Mouse (Mus musculus) kidney, embryonic 14.5 days (tissue): ENCODE results near the gene Ly6g5c. TPM values are rescaled to one million over a fixed set of nuclear protein-coding genes. Genes with fewer than 3 reads are reported as not detected.
A peak's percentile ranks its signal among the peaks of the same experiment; 100 is the strongest.

Experiments used
- ATAC-seq: fragments of 200-750 bp; cut with Nextera tagmentation; 2 replicates; pipeline ENCODE4 v1.8.0; 2017; ENCODE audit warnings: moderate number of reproducible peaks, mild to moderate bottlenecking, moderate TSS enrichment, moderate library complexity; ENCODE audit not compliant: low FRiP score, low TSS enrichment
- H3K27ac ChIP-seq: fragments of 300-500 bp; sonication (generic); 2 replicates; pipeline ENCODE4 v1.5.1; 2014; ENCODE audit warnings: low read depth, mild to moderate bottlenecking, low read length, moderate library complexity, mixed read lengths
- H3K27me3 ChIP-seq: fragments of 300-500 bp; sonication (generic); 2 replicates; pipeline ENCODE4 v1.6.1; 2014; ENCODE audit warnings: mild to moderate bottlenecking, low read length; ENCODE audit not compliant: control insufficient read depth, insufficient read depth
- H3K36me3 ChIP-seq: fragments of 300-500 bp; sonication (generic); 2 replicates; pipeline ENCODE4 v1.6.1; 2014; ENCODE audit warnings: low read length, mixed read lengths; ENCODE audit not compliant: control insufficient read depth, insufficient read depth
- H3K4me1 ChIP-seq: fragments of 300-500 bp; sonication (generic); 2 replicates; pipeline ENCODE4 v1.6.1; 2014; ENCODE audit warnings: low read length, mixed read lengths; ENCODE audit not compliant: control insufficient read depth, insufficient read depth
- H3K4me2 ChIP-seq: fragments of 300-500 bp; sonication (generic); replicated peaks from 2 replicates; pipeline ENCODE4 v1.6.1; 2014; ENCODE audit warnings: low read depth, mild to moderate bottlenecking, low read length
- H3K4me3 ChIP-seq: fragments of 300-500 bp; sonication (generic); 2 replicates; pipeline ENCODE4 v1.5.1; 2014; ENCODE audit warnings: mild to moderate bottlenecking, low read length
- H3K9ac ChIP-seq: fragments of 300-500 bp; sonication (generic); 2 replicates; pipeline ENCODE4 v1.6.1; 2014; ENCODE audit warnings: low read depth, mild to moderate bottlenecking, low read length, moderate library complexity
- H3K9me3 ChIP-seq: fragments of 300-500 bp; sonication (generic); 2 replicates; pipeline ENCODE4 v1.6.1; 2016; ENCODE audit warnings: low read length; ENCODE audit not compliant: control insufficient read depth
- WGBS: fragments of 180-500 bp; shearing (Covaris S2); extraction: QIAGEN DNeasy Blood & Tissue Kit; methylation state at CpG from one replicate; pipeline ENCODE4 v1.1.7; 2014; 5-methylcytosine and 5-hydroxymethylcytosine counted together
- polyA plus RNA-seq: library from polyadenylated mRNA; unstranded; fragments of >200 nt; fragmentation: Nextera tagmentation; extraction: Ambion mirVana; gene quantifications from 2 replicates; pipeline ENCODE4 v1.2.1, GENCODE M21; 2014

Ly6g5c gene
- polyA plus RNA-seq, 1 experiment from 2014 or later: not detected

DNA sequence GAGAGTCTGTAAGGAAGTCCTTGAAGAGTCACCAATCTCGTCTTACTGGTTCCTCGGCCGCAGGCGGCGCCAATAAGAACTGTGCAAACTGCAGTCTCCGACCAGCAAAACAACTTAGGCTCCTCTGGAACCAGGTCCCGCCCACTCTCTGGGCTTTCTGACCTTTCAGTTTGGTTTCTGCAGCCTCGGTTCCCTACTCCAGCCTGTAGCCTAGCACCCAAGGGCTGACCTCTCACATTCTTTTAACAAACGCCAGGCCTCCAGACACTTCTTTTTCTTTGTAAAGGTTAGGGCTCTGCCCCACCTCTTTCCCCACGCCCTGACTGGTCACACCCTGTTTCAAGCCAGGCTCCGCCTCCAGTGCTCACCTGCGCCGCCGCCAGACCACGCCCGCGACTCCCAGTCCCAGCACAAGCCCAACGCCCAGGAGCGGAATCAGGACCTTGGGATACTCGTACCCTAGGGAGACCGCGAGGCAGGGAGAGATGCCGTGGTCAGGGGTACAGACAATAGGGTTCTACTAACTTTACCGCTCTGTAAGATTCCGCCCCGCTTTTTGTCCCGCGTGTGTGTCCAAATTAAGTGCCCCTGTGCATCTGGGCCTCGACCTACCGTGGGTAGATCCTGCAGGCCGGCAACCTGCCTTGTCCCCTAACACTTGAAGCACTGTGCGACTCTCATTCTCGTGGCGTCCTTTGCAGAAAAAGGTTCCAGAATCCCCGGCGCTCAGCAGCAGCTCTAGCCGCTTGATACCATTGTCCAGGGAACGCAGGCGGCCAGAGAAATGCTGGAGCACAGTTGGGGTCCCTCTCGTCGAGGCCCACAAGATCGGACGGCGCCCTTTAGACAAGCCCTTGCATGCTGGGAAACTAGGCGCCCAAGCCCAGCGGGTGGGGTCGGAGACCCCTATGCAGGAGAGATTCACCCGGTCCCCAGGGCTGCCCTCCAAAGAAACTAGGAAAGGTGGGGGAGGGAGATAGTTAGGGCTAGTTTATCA lies 42.8 kb upstream of the Ly6g5c start, which contains the start of gene Ly6g6c:
TSS of gene Ly6g6c (plus strand) at position 438 of the 997 bp plus-strand sequence.
- Histone ChIP-seq H3K4me1 (peaks cover 32% of the 10 kb centered on the region), H3K9ac (peak within 1 kb of the TSS; percentile 50; the same call in 1 of the 2 replicates), H3K36me3 (peaks cover 31% of the 10 kb centered on the region), H3K27me3 (no peaks in the 10 kb centered on the region; the same call in 1 of the 2 replicates), H3K27ac (peak within 1 kb of the TSS; percentile 15; the same call in 1 of the 2 replicates), H3K9me3 (no peaks in the 10 kb centered on the region), H3K4me2 (peak within 1 kb of the TSS; percentile 71), H3K4me3 (peak within 1 kb of the TSS; percentile 35)
- peak; percentile 61 for ATAC-seq
- WGBS: 1% methylated on average over 48 of the region's 48 CpGs

DNA sequence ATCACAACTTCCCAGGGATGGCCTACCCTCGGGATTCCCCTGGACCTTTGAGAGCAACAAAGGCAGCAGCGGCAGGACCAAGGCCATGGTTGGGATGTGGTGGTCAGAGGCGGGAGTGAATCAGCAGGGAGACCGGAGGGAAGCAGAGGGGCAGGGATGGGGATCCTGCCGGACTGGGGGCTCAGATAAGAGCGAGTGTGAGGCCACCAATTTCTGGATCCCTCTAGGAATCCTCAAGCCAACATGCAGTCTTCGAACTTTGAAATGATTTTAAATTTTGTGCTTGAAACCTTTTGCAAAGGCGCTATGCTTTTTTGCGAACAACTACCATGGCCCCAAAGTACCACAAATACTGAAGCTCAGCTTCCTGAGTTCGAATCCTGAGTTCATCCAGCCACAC lies 42.0 kb upstream of the Ly6g5c start, which contains the start of gene Mpig6b:
TSS of gene Mpig6b (minus strand) at position 101 of the 400 bp plus-strand sequence.
- Histone ChIP-seq H3K4me1 (peaks cover 24% of the 10 kb centered on the region), H3K27ac (0 out of 2 replicates have a peak within 1 kb of the TSS, but pooled peaks have one; percentile 15), H3K4me3 (peak within 1 kb of the TSS; percentile 35), H3K4me2 (peak within 1 kb of the TSS; percentile 71), H3K36me3 (peaks cover 23% of the 10 kb centered on the region), H3K9ac (peak within 1 kb of the TSS; percentile 50; the same call in 1 of the 2 replicates), H3K27me3 (no peaks in the 10 kb centered on the region; the same call in 1 of the 2 replicates), H3K9me3 (no peaks in the 10 kb centered on the region)
- 50% methylated on average over 10 of the region's 10 CpGs for WGBS
- ATAC-seq: no peak

DNA sequence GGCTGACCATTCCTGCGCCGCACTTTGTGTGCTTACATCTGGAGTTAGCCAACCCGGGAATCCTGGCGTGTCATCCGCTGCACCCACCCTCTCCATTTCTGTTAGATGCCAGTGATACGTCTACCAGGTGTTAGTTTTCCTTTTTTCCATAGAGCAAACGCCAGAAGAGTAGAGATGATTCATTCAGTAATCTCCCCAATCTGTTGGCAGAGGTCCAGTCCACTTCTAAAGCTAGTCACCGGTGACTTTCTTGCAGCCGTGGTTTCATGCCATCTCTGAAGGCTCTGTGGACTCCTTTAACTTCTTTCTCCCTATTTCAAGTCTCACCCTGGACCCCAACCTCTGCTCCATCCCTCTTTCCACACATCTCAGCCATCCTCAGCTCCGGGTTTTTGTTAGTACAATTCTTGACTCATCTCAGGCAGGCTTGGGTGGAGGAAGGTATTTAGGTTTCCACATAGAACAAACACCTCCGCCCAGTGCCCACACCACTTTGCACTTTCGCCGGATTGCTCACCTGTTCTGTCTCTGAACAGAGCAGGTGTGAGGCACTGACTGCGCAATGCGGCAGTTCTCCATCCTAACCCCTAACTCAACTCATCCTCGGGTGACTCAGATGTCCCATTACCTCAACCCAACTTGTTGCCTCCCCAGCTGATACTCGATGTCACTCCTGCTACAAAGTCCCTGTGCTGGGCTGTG lies 39.7 kb upstream of the Ly6g5c start:
- Histone ChIP-seq H3K9me3 (no peaks in the 10 kb centered on the region), H3K4me2 (no peak overlapping the region), H3K9ac (no peak overlapping the region), H3K27me3 (no peaks in the 10 kb centered on the region; the same call in 1 of the 2 replicates), H3K27ac (no peak overlapping the region), H3K4me1 (peaks cover 20% of the 10 kb centered on the region), H3K36me3 (peaks cover under 1% of the 10 kb centered on the region; the same call in 1 of the 2 replicates), H3K4me3 (no peak overlapping the region)
- no peak for ATAC-seq
- 83% methylated on average over 17 of the region's 17 CpGs for WGBS

DNA sequence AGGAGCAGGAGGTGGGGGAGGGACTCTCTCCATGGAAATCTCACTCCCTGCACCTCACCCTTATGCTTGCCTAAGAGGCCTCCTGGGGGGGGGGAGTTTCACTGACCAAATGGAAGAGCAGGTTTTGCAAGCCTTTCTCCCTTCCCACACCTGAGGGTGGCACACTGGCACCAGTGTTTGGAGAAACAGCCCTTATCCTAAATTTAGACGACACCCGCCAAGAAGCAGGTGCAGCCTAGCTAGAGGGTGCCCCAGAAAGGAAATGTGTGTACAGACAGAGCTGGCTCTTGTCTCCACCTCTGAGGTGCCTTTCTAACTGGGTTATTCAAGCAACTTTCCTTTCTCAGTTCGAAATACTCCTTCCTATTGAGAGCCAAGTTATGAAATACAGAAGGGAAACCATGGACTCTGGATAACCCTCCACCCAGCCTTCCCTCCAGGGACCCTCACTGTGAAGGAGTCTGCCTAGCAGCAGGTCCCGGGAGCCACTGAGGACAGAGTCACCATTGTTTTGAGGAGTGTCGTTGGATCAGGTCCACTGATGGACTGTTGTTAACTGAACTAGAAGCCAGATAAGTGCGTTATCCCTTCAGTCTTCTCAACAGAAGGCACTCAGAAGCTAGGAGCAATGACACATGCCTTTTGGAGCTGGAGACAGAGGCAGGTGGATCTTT lies 37.4 kb upstream of the Ly6g5c start:
- ATAC-seq: no peak
- H3K4me3 ChIP-seq: no peak overlapping the region

DNA sequence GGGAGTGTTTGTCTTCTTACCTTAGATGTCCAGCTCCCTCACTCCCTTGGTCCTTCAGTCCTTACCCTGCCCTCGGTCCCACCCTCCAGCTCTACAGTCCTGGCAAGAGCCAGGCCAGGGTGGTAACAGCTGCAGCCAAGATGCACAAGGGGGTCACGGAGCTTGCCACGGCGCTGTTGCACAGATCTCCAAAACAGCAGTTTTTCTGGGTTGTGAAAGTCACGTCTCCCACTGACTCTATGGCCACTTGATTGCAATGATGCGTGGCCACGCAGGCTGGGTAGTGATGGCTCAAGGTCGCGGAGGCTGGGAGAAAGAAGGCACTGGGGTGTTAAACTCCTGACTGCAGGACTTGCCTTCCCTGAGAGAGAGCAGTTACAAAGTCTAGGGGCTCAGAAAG lies 36.6 kb upstream of the Ly6g5c start:
- ATAC-seq: no peak
- Histone ChIP-seq H3K4me2 (no peak overlapping the region), H3K9me3 (peaks cover 3% of the 10 kb centered on the region; the same call in 1 of the 2 replicates), H3K4me3 (no peak overlapping the region), H3K9ac (no peak overlapping the region), H3K27me3 (no peaks in the 10 kb centered on the region; the same call in 1 of the 2 replicates), H3K27ac (no peak overlapping the region), H3K36me3 (no peaks in the 10 kb centered on the region), H3K4me1 (0 out of 2 replicates have a peak, but pooled peaks cover 3% of the 10 kb centered on the region)
- WGBS: 51% methylated on average over 9 of the region's 9 CpGs

More for the DNA sequence above, 37.4 kb upstream of the Ly6g5c start:
- peaks cover 3% of the 10 kb centered on the region; the same call in 1 of the 2 replicates for H3K9me3 ChIP-seq
- H3K27me3 ChIP-seq: no peaks in the 10 kb centered on the region; the same call in 1 of the 2 replicates
- H3K36me3 ChIP-seq: no peaks in the 10 kb centered on the region
- H3K27ac ChIP-seq: no peak overlapping the region
- WGBS: 59% methylated on average over 6 of the region's 6 CpGs
- H3K4me1 ChIP-seq: peaks cover 2% of the 10 kb centered on the region; the same call in 1 of the 2 replicates
- H3K4me2 ChIP-seq: no peak overlapping the region
- no peak overlapping the region for H3K9ac ChIP-seq

DNA sequence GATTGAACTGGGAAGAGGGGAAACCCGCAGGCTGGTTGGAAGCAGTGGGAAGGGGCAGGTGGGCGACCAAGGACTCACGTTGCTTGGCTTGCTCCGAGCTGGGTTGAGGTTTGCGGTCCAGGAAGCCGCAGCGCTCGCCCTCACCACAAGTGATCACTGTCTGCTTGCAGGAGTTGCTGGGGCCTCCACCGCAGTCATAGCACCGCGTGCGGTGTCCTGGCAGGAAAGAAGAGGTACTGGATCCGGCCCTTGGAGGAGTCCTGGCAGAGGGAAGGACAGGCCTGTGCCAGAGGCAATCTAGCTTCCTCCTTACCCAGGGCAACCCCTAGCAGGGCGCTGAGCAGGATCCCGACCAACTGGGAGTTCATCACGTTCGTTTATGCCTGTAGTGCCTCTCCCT lies 34.0 kb upstream of the Ly6g5c start:
- WGBS: 22% methylated on average over 17 of the region's 17 CpGs
- H3K4me3 ChIP-seq: no peak overlapping the region
- peaks cover 3% of the 10 kb centered on the region; the same call in 1 of the 2 replicates for H3K9me3 ChIP-seq
- no peak overlapping the region for H3K4me2 ChIP-seq
- ATAC-seq: no peak
- peaks cover 2% of the 10 kb centered on the region; the same call in 1 of the 2 replicates for H3K27me3 ChIP-seq
- H3K4me1 ChIP-seq: peaks cover 9% of the 10 kb centered on the region; the same call in 1 of the 2 replicates
- no peak overlapping the region for H3K27ac ChIP-seq
- no peaks in the 10 kb centered on the region for H3K36me3 ChIP-seq
- H3K9ac ChIP-seq: no peak overlapping the region

DNA sequence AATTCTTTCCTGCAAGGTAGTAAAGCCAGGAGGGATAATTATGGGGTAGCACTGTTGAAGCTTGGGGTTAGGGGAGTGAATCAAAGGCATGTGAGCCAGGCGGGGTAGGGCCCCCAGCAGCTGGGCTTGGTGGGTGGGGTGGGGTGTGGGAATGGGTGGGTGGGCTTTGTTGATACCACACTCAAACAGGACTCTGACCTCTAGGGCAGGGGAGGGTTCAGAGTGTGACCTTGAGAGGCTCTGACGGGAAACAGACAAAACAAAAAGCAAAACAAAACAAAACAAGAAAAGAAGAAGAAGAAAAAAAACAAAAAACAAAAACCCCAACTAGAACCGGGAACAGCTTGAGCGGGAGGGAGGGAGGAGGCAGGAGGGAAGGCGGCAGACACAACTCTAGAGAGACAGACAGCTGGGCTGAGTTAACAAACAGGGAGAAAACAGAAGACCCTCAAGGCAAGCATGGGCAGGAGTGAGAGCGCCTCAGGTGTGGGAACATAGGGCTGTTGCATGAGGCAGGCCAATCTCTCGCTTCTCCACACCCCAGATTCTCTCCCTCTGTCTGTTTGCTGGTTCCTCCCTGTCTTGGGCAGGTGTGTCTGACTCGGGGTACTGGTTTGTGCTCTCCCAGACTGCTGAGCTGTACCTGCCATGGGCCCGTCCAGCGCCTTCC lies 31.4 kb upstream of the Ly6g5c start, which contains the start of gene Ly6g6e:
TSS of gene Ly6g6e (plus strand) at position 396 of the 670 bp plus-strand sequence.
- H3K9me3 ChIP-seq: peaks cover 3% of the 10 kb centered on the region; the same call in 1 of the 2 replicates
- H3K4me3 ChIP-seq: peak within 1 kb of the TSS; percentile 31
- peak within 1 kb of the TSS; percentile 55 for H3K9ac ChIP-seq
- peak within 1 kb of the TSS; percentile 37; the same call in 1 of the 2 replicates for H3K27ac ChIP-seq
- H3K4me1 ChIP-seq: peaks cover 9% of the 10 kb centered on the region; the same call in 1 of the 2 replicates
- H3K36me3 ChIP-seq: no peaks in the 10 kb centered on the region
- 37% methylated on average over 10 of the region's 10 CpGs for WGBS
- ATAC-seq: no peak
- H3K27me3 ChIP-seq: peaks cover 2% of the 10 kb centered on the region; the same call in 1 of the 2 replicates
- H3K4me2 ChIP-seq: peak within 1 kb of the TSS; percentile 50
